Mouse (Mus musculus): Measurements from ENCODE around the gene Zmynd10. TPM values are rescaled to one million over a fixed set of nuclear protein-coding genes. Genes with fewer than 3 reads are reported as not detected.
A peak's percentile ranks its signal among the peaks of the same experiment; 100 is the strongest.

The Zmynd10 gene
- polyA plus RNA-seq, 1 experiment from 2014 or later, result 0.95 TPM

- H3K36me3 ChIP-seq (ENCODE audit: control insufficient read depth, insufficient read depth, low read length), result peaks cover 18% of the 10 kb centered on the region
Measured at GRCm38 (mm10) chr9:107534408-107535202, 12.5 kb upstream of the Zmynd10 start.

GRCm38 (mm10) chr9:107538231-107538630 is 8.9 kb upstream of the Zmynd10 start:
- Histone ChIP-seq H3K4me1 (ENCODE audit: control insufficient read depth, insufficient read depth, low read length) (peaks cover 32% of the 10 kb centered on the region), H3K9me3 (ENCODE audit: control insufficient read depth, low read length) (no peaks in the 10 kb centered on the region), H3K4me2 (ENCODE audit: low read depth, severe bottlenecking) (no peak overlapping the region), H3K4me3 (ENCODE audit: low read depth, low read length) (no peak overlapping the region), H3K36me3 (ENCODE audit: control insufficient read depth, insufficient read depth, low read length) (peaks cover 22% of the 10 kb centered on the region), H3K27me3 (ENCODE audit: control insufficient read depth, insufficient read depth, low read length) (no peaks in the 10 kb centered on the region), H3K27ac (replicated peaks; ENCODE audit: low read depth, low read length) (no peak overlapping the region), H3K9ac (ENCODE audit: low read length) (no peak overlapping the region)
- DNase-seq (ENCODE audit: low spot score) (no peak), ATAC-seq (ENCODE audit: insufficient number of reproducible peaks, low FRiP score, low TSS enrichment, low read depth) (no peak)
- WGBS, result 96% methylated on average over 7 of the region's 7 CpGs

More at GRCm38 (mm10) chr9:107534408-107535202, 12.5 kb upstream of the Zmynd10 start:
- under 1% methylated on average over 40 of the region's 40 CpGs for WGBS
- peaks cover 20% of the 10 kb centered on the region for H3K4me1 ChIP-seq (ENCODE audit: control insufficient read depth, insufficient read depth, low read length)
- H3K4me3 ChIP-seq (ENCODE audit: low read depth, low read length), result peak overlapping the region; percentile 74
- H3K27ac ChIP-seq (replicated peaks; ENCODE audit: low read depth, low read length), result no peak overlapping the region
- peak overlapping the region; percentile 73 for H3K9ac ChIP-seq (ENCODE audit: low read length)
- H3K9me3 ChIP-seq (ENCODE audit: control insufficient read depth, low read length), result no peaks in the 10 kb centered on the region
- H3K4me2 ChIP-seq (ENCODE audit: low read depth, severe bottlenecking), result peak overlapping the region; percentile 97
- DNase-seq (ENCODE audit: low spot score), result peak; percentile 37
- ATAC-seq (ENCODE audit: insufficient number of reproducible peaks, low FRiP score, low TSS enrichment, low read depth), result 0 out of 2 replicates have a peak, but pooled peaks have one; percentile 8
- peaks cover 3% of the 10 kb centered on the region; the same call in 1 of the 2 replicates for H3K27me3 ChIP-seq (ENCODE audit: control insufficient read depth, insufficient read depth, low read length)

GRCm38 (mm10) chr9:107538711-107539110 is 8.4 kb upstream of the Zmynd10 start:
- Histone ChIP-seq H3K4me3 (ENCODE audit: low read depth, low read length) (no peak overlapping the region), H3K27ac (replicated peaks; ENCODE audit: low read depth, low read length) (no peak overlapping the region), H3K36me3 (ENCODE audit: control insufficient read depth, insufficient read depth, low read length) (peaks cover 22% of the 10 kb centered on the region), H3K4me2 (ENCODE audit: low read depth, severe bottlenecking) (no peak overlapping the region; the same call in 1 of the 2 replicates), H3K9ac (ENCODE audit: low read length) (no peak overlapping the region), H3K4me1 (ENCODE audit: control insufficient read depth, insufficient read depth, low read length) (peaks cover 32% of the 10 kb centered on the region), H3K9me3 (ENCODE audit: control insufficient read depth, low read length) (no peaks in the 10 kb centered on the region), H3K27me3 (ENCODE audit: control insufficient read depth, insufficient read depth, low read length) (no peaks in the 10 kb centered on the region)
- ATAC-seq (ENCODE audit: insufficient number of reproducible peaks, low FRiP score, low TSS enrichment, low read depth) (no peak), DNase-seq (ENCODE audit: low spot score) (no peak)
- WGBS, result 88% methylated on average over 3 of the region's 3 CpGs

GRCm38 (mm10) chr9:107539940-107540339 is 7.2 kb upstream of the Zmynd10 start:
- Histone ChIP-seq H3K27me3 (ENCODE audit: control insufficient read depth, insufficient read depth, low read length) (no peaks in the 10 kb centered on the region), H3K4me2 (ENCODE audit: low read depth, severe bottlenecking) (no peak overlapping the region), H3K36me3 (ENCODE audit: control insufficient read depth, insufficient read depth, low read length) (peaks cover 26% of the 10 kb centered on the region), H3K4me3 (ENCODE audit: low read depth, low read length) (no peak overlapping the region), H3K27ac (replicated peaks; ENCODE audit: low read depth, low read length) (no peak overlapping the region), H3K9me3 (ENCODE audit: control insufficient read depth, low read length) (no peaks in the 10 kb centered on the region), H3K4me1 (ENCODE audit: control insufficient read depth, insufficient read depth, low read length) (peaks cover 32% of the 10 kb centered on the region), H3K9ac (ENCODE audit: low read length) (no peak overlapping the region)
- no peak for DNase-seq (ENCODE audit: low spot score)
- ATAC-seq (ENCODE audit: insufficient number of reproducible peaks, low FRiP score, low TSS enrichment, low read depth), result no peak
- WGBS, result 89% methylated on average over 8 of the region's 8 CpGs

DNA sequence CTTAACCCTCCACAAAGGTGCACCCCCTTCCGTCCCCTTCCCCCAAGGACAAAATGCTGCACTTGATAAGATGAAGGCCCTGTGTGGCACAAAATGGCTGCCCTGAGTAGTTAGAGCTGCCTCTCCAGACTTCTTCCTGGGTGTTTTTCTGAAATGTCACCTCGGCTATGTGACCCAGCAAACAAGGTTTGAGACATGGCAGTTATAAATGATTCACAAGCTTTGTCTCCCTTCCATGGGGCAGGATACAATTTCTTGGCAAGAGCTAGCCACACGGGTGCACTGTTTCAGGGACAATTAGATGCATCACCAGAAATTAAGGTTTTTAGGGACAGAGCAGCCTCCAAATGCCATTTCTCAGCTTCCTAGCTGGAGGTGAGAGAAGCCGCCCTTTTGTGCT is 6.7 kb upstream of the Zmynd10 start:
- WGBS, result 76% methylated on average over 4 of the region's 4 CpGs
- Histone ChIP-seq H3K4me2 (ENCODE audit: low read depth, severe bottlenecking) (no peak overlapping the region), H3K4me1 (ENCODE audit: control insufficient read depth, insufficient read depth, low read length) (peaks cover 29% of the 10 kb centered on the region), H3K9me3 (ENCODE audit: control insufficient read depth, low read length) (no peaks in the 10 kb centered on the region), H3K27ac (replicated peaks; ENCODE audit: low read depth, low read length) (no peak overlapping the region), H3K27me3 (ENCODE audit: control insufficient read depth, insufficient read depth, low read length) (no peaks in the 10 kb centered on the region), H3K9ac (ENCODE audit: low read length) (no peak overlapping the region), H3K36me3 (ENCODE audit: control insufficient read depth, insufficient read depth, low read length) (peaks cover 26% of the 10 kb centered on the region), H3K4me3 (ENCODE audit: low read depth, low read length) (no peak overlapping the region)
- DNase-seq (ENCODE audit: low spot score), result no peak
- ATAC-seq (ENCODE audit: insufficient number of reproducible peaks, low FRiP score, low TSS enrichment, low read depth), result no peak

GRCm38 (mm10) chr9:107541005-107541404 is 6.1 kb upstream of the Zmynd10 start:
- Histone ChIP-seq H3K4me3 (ENCODE audit: low read depth, low read length) (peak overlapping the region; percentile 53), H3K27me3 (ENCODE audit: control insufficient read depth, insufficient read depth, low read length) (no peaks in the 10 kb centered on the region), H3K4me1 (ENCODE audit: control insufficient read depth, insufficient read depth, low read length) (peaks cover 23% of the 10 kb centered on the region), H3K27ac (replicated peaks; ENCODE audit: low read depth, low read length) (no peak overlapping the region), H3K9ac (ENCODE audit: low read length) (peak overlapping the region; percentile 7; the same call in 1 of the 2 replicates), H3K36me3 (ENCODE audit: control insufficient read depth, insufficient read depth, low read length) (peaks cover 26% of the 10 kb centered on the region), H3K4me2 (ENCODE audit: low read depth, severe bottlenecking) (peak overlapping the region; percentile 94), H3K9me3 (ENCODE audit: control insufficient read depth, low read length) (no peaks in the 10 kb centered on the region)
- no peak for ATAC-seq (ENCODE audit: insufficient number of reproducible peaks, low FRiP score, low TSS enrichment, low read depth)
- no peak for DNase-seq (ENCODE audit: low spot score)
- 31% methylated on average over 10 of the region's 10 CpGs for WGBS

DNA sequence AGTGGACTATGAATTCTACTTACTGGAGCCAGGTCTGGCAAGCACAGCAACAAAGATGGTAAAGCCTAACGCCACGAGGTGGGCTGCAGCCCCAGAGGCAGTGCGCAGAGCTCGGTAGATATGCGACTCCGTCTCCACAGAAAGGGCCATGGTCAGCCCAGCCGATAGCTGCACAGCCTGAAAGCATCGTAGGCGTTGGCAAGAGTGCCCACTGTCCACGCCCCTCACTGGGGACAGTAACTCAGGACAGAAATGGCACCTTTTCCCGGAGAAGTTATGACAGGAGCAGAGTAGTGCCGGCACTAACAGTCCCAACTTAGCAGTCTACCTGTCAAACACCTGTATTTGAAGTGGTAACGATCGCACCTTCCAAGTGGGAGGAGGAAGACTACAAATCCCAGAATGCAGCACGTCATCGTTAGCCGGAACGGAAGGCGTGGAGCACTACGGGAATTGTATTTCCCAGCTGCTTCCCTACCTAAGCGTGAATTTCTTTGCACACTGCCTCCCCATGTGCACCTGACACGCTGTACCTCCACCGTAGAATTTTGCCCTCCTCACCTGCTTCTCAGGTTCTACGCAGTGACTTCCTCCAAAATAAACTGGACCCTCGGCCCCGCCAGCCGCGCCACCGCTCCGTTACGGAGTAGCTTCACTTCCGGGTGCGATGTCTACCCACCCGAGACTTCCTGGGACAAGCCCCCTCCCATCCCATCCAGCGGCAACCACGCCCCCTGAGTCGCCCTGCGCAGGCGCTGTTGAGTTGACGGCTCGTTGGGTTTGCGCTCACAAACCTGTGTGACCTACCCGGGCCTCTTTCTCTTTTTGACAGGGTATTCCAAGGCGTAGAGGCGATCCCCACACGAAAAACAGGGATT is 5.4 kb upstream of the Zmynd10 start, which contains the start of the genes Cyb561d2 and Nprl2:
Gene Cyb561d2, minus strand, starts transcription at position 720 of the 878 bp plus-strand sequence.
Gene Nprl2, plus strand, starts transcription at position 753 of the 878 bp plus-strand sequence.
- no peaks in the 10 kb centered on the region for H3K27me3 ChIP-seq (ENCODE audit: control insufficient read depth, insufficient read depth, low read length)
- H3K27ac ChIP-seq (replicated peaks; ENCODE audit: low read depth, low read length), result no peak within 1 kb of the TSS
- WGBS, result under 1% methylated on average over 46 of the region's 46 CpGs
- no peaks in the 10 kb centered on the region for H3K9me3 ChIP-seq (ENCODE audit: control insufficient read depth, low read length)
- peaks cover 23% of the 10 kb centered on the region for H3K4me1 ChIP-seq (ENCODE audit: control insufficient read depth, insufficient read depth, low read length)
- DNase-seq (ENCODE audit: low spot score), result peak; percentile 96
- peak within 1 kb of the TSS; percentile 64 for H3K9ac ChIP-seq (ENCODE audit: low read length)
- H3K4me2 ChIP-seq (ENCODE audit: low read depth, severe bottlenecking), result peak within 1 kb of the TSS; percentile 94
- peaks cover 26% of the 10 kb centered on the region for H3K36me3 ChIP-seq (ENCODE audit: control insufficient read depth, insufficient read depth, low read length)
- ATAC-seq (ENCODE audit: insufficient number of reproducible peaks, low FRiP score, low TSS enrichment, low read depth), result peak; percentile 80
- H3K4me3 ChIP-seq (ENCODE audit: low read depth, low read length), result peak within 1 kb of the TSS; percentile 53

GRCm38 (mm10) chr9:107542352-107542686 is 4.8 kb upstream of the Zmynd10 start:
- Histone ChIP-seq H3K9ac (ENCODE audit: low read length) (peak overlapping the region; percentile 64), H3K4me1 (ENCODE audit: control insufficient read depth, insufficient read depth, low read length) (peaks cover 23% of the 10 kb centered on the region), H3K4me3 (ENCODE audit: low read depth, low read length) (peak overlapping the region; percentile 53), H3K27ac (replicated peaks; ENCODE audit: low read depth, low read length) (no peak overlapping the region), H3K36me3 (ENCODE audit: control insufficient read depth, insufficient read depth, low read length) (peaks cover 26% of the 10 kb centered on the region), H3K4me2 (ENCODE audit: low read depth, severe bottlenecking) (peak overlapping the region; percentile 94), H3K27me3 (ENCODE audit: control insufficient read depth, insufficient read depth, low read length) (no peaks in the 10 kb centered on the region), H3K9me3 (ENCODE audit: control insufficient read depth, low read length) (no peaks in the 10 kb centered on the region)
- whole genome bisulfite sequencing, result 1% methylated on average over 11 of the region's 11 CpGs
- DNase-seq (ENCODE audit: low spot score) (no peak), ATAC-seq (ENCODE audit: insufficient number of reproducible peaks, low FRiP score, low TSS enrichment, low read depth) (no peak)

Data from limb, embryonic 11.5 days (tissue).